Mouse (Mus musculus) liver, adult 2 months (tissue): ENCODE measurements around the gene Fbxo48. TPM values are rescaled to one million over a fixed set of nuclear protein-coding genes. Genes with fewer than 3 reads are reported as not detected.

ENCODE experiments used
- DNase-seq: peaks from one replicate; pipeline ENCODE4 v3.0.0-alpha.2; 2011; ENCODE audit warnings: low read depth, low spot score; ENCODE audit errors: extremely low read depth
- H3K27ac ChIP-seq: fragments of 200-500 bp; replicated peaks from 2 replicates; pipeline ENCODE4 v1.5.1; 2012; ENCODE audit warnings: low read depth, mild to moderate bottlenecking, control low read depth, inconsistent platforms, low read length; ENCODE audit not compliant: insufficient read depth
- H3K27me3 ChIP-seq: fragments of 200-500 bp; 2 replicates; pipeline ENCODE4 v1.6.1; 2012; ENCODE audit warnings: mild to moderate bottlenecking, moderate library complexity, low read length, inconsistent platforms; ENCODE audit not compliant: control insufficient read depth, insufficient read depth
- H3K36me3 ChIP-seq: fragments of 200-500 bp; 2 replicates; pipeline ENCODE4 v1.6.1; 2012; ENCODE audit warnings: low read length, inconsistent platforms; ENCODE audit not compliant: control insufficient read depth, insufficient read depth
- H3K4me1 ChIP-seq: fragments of 200-500 bp; 2 replicates; pipeline ENCODE4 v1.6.1; 2011; ENCODE audit warnings: low read length; ENCODE audit not compliant: control insufficient read depth, insufficient read depth
- H3K4me3 ChIP-seq: fragments of 200-500 bp; 2 replicates; pipeline ENCODE4 v1.5.1; 2011; ENCODE audit warnings: low read depth, mild to moderate bottlenecking, control low read depth, low read length, moderate library complexity; ENCODE audit not compliant: insufficient read depth
- H3K79me2 ChIP-seq: fragments of 200-500 bp; 2 replicates; pipeline ENCODE4 v1.6.1; 2012; ENCODE audit warnings: inconsistent platforms, mild to moderate bottlenecking, low read length, moderate library complexity; ENCODE audit not compliant: control insufficient read depth, insufficient read depth
- H3K9ac ChIP-seq: fragments of 200-500 bp; 2 replicates; pipeline ENCODE4 v1.6.1; 2012; ENCODE audit warnings: low read depth, mild to moderate bottlenecking, control low read depth, inconsistent platforms, low read length
- CTCF ChIP-seq: fragments of 200-500 bp; IDR thresholded peaks from 2 replicates; pipeline ENCODE4 v1.5.1; 2011; ENCODE audit warnings: low read depth, low read length, control low read depth
- POLR2A ChIP-seq: fragments of 200-500 bp; IDR thresholded peaks from 2 replicates; pipeline ENCODE4 v1.6.1; 2011; ENCODE audit warnings: low read length, control low read depth; ENCODE audit not compliant: insufficient read depth; ENCODE audit errors: extremely low read depth
- WGBS: fragments of 180-500 bp; shearing (Covaris S2); methylation state at CpG from one replicate; pipeline ENCODE4 v1.1.7; 2018; 5-methylcytosine and 5-hydroxymethylcytosine counted together
- polyA plus RNA-seq: library from polyadenylated mRNA; depleted of rRNA; stranded (reverse); fragments of >200 nt; gene quantifications from 2 replicates; pipeline ENCODE4 v1.2.3, GENCODE M21; 2012
- total RNA-seq: library from RNA; depleted of rRNA; stranded (reverse); fragments of >200 nt; gene quantifications from 2 replicates; pipeline ENCODE4 v1.2.3, GENCODE M21; 2014

Gene Fbxo48
- total and polyA plus RNA-seq, 2 experiments = under 0.01 TPM; not detected in 1

- TF ChIP-seq POLR2A (no peak), CTCF (no peak)
Observed at GRCm38 (mm10) chr11:16914756-16915155, 36.4 kb upstream of the Fbxo48 start.

GRCm38 (mm10) chr11:16915850-16916249 lies 35.3 kb upstream of the Fbxo48 start:
- TF ChIP-seq CTCF = no peak
- TF ChIP-seq POLR2A = no peak
- no peaks in the 10 kb centered on the region for H3K4me1 ChIP-seq
- peaks cover 52% of the 10 kb centered on the region for H3K36me3 ChIP-seq
- no peaks in the 10 kb centered on the region for H3K27me3 ChIP-seq
- H3K9ac ChIP-seq = no peak overlapping the region
- no peak for DNase-seq
- no peaks in the 10 kb centered on the region for H3K79me2 ChIP-seq
- WGBS = 82% methylated on average over 5 of the region's 5 CpGs
- H3K4me3 ChIP-seq = no peak overlapping the region
- no peak overlapping the region for H3K27ac ChIP-seq

More at GRCm38 (mm10) chr11:16914756-16915155, 36.4 kb upstream of the Fbxo48 start:
- 89% methylated on average over 3 of the region's 3 CpGs for WGBS
- no peak for DNase-seq
- Histone ChIP-seq H3K36me3 (peaks cover 63% of the 10 kb centered on the region), H3K4me3 (no peak overlapping the region), H3K27ac (no peak overlapping the region), H3K9ac (no peak overlapping the region), H3K4me1 (no peaks in the 10 kb centered on the region), H3K79me2 (no peaks in the 10 kb centered on the region), H3K27me3 (no peaks in the 10 kb centered on the region)

GRCm38 (mm10) chr11:16917512-16917911 lies 33.7 kb upstream of the Fbxo48 start:
- H3K4me1 ChIP-seq = no peaks in the 10 kb centered on the region
- no peaks in the 10 kb centered on the region for H3K79me2 ChIP-seq
- H3K27me3 ChIP-seq = no peaks in the 10 kb centered on the region
- H3K9ac ChIP-seq = no peak overlapping the region
- peaks cover 36% of the 10 kb centered on the region for H3K36me3 ChIP-seq
- H3K4me3 ChIP-seq = no peak overlapping the region
- 93% methylated on average over 2 of the region's 2 CpGs for WGBS
- no peak for DNase-seq
- H3K27ac ChIP-seq = no peak overlapping the region
- TF ChIP-seq CTCF = no peak
- TF ChIP-seq POLR2A = no peak

- TF ChIP-seq CTCF (no peak), POLR2A (no peak)
- DNase-seq = peak; percentile 24
- H3K27ac ChIP-seq = no peak overlapping the region
- H3K36me3 ChIP-seq = no peaks in the 10 kb centered on the region
- no peak overlapping the region for H3K9ac ChIP-seq
- no peaks in the 10 kb centered on the region for H3K27me3 ChIP-seq
- H3K4me1 ChIP-seq = no peaks in the 10 kb centered on the region
- H3K4me3 ChIP-seq = no peak overlapping the region
- no peaks in the 10 kb centered on the region for H3K79me2 ChIP-seq
- 87% methylated on average over 3 of the region's 3 CpGs for WGBS
Observed at GRCm38 (mm10) chr11:16932159-16932558, 19.0 kb upstream of the Fbxo48 start.

- 76% methylated on average over 6 of the region's 6 CpGs for WGBS
- Histone ChIP-seq H3K4me3 (no peak overlapping the region), H3K4me1 (no peaks in the 10 kb centered on the region), H3K9ac (no peak overlapping the region), H3K79me2 (no peaks in the 10 kb centered on the region), H3K27me3 (no peaks in the 10 kb centered on the region), H3K36me3 (no peaks in the 10 kb centered on the region), H3K27ac (no peak overlapping the region)
- no peak for TF ChIP-seq POLR2A
- TF ChIP-seq CTCF = no peak
- DNase-seq = no peak
Observed at GRCm38 (mm10) chr11:16935577-16936236, 15.5 kb upstream of the Fbxo48 start.

- H3K27me3 ChIP-seq = no peaks in the 10 kb centered on the region
- no peak for TF ChIP-seq POLR2A
- no peak for TF ChIP-seq CTCF
- H3K79me2 ChIP-seq = no peaks in the 10 kb centered on the region
- H3K4me3 ChIP-seq = no peak overlapping the region
- no peak overlapping the region for H3K27ac ChIP-seq
- H3K4me1 ChIP-seq = no peaks in the 10 kb centered on the region
- no peaks in the 10 kb centered on the region for H3K36me3 ChIP-seq
- 82% methylated on average over 4 of the region's 4 CpGs for WGBS
- H3K9ac ChIP-seq = no peak overlapping the region
- DNase-seq = no peak
Observed at GRCm38 (mm10) chr11:16941103-16941793, 9.9 kb upstream of the Fbxo48 start.
